Mouse (Mus musculus) cortical plate, adult 2 months (tissue): ENCODE data around the gene Dgki.

Experiments used
- CTCF ChIP-seq: fragments of 200-500 bp; IDR thresholded peaks from 2 replicates; pipeline ENCODE4 v1.5.1; 2011; ENCODE audit warnings: mild to moderate bottlenecking, control low read depth, low read length; ENCODE audit not compliant: insufficient read depth; ENCODE audit errors: extremely low read depth
- POLR2A ChIP-seq: fragments of 200-500 bp; IDR thresholded peaks from 2 replicates; pipeline ENCODE4 v1.6.1; 2011; ENCODE audit warnings: mild to moderate bottlenecking, low read length, control low read depth; ENCODE audit not compliant: insufficient read depth; ENCODE audit errors: extremely low read depth

DNA sequence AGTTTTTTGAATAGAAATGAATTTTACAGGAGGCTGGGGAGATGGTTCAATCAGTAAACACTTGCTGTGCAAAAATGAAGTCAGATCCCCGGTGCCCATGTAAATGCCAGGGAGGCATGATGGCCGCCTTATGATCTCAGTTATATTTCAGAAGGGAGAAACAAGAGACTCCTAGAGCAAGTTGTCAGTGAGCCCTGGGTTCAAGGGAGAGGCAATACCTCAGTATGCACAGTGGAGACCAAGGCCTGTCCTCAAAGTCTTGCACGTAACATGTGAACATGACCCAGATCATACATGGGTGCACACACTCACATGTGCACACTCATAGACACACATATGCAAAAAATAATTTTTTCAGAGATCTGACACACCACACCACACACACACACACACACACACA is 9.3 kb downstream of the Dgki start:
- TF ChIP-seq CTCF (no peak), POLR2A (no peak)
